Mouse (Mus musculus) neural tube, embryonic 11.5 days (tissue): ENCODE data around the gene Kcnj10. TPM values are rescaled to one million over a fixed set of nuclear protein-coding genes. Genes with fewer than 3 reads are reported as not detected.

Experiments used
- ATAC-seq: fragments of 200-750 bp; cut with Nextera tagmentation; 2 replicates; pipeline ENCODE4 v1.8.0; 2017; ENCODE audit warnings: moderate number of reproducible peaks, mild to moderate bottlenecking, moderate TSS enrichment, moderate library complexity; ENCODE audit not compliant: insufficient read depth, low FRiP score, low TSS enrichment
- DNase-seq: peaks from one replicate; pipeline ENCODE4 v3.0.0-alpha.2; 2015; ENCODE audit warnings: low spot score
- H3K27ac ChIP-seq: fragments of 300-500 bp; sonication (generic); 2 replicates; pipeline ENCODE4 v1.5.1; 2014; ENCODE audit warnings: low read depth, mild to moderate bottlenecking, low read length
- H3K27me3 ChIP-seq: fragments of 300-500 bp; sonication (generic); 2 replicates; pipeline ENCODE4 v1.6.1; 2014; ENCODE audit warnings: mild to moderate bottlenecking, low read length, mixed read lengths; ENCODE audit not compliant: control insufficient read depth, insufficient read depth
- H3K36me3 ChIP-seq: fragments of 300-500 bp; sonication (generic); 2 replicates; pipeline ENCODE4 v1.6.1; 2014; ENCODE audit warnings: mild to moderate bottlenecking, low read length, moderate library complexity, mixed read lengths; ENCODE audit not compliant: control insufficient read depth, insufficient read depth
- H3K4me1 ChIP-seq: fragments of 300-500 bp; sonication (generic); 2 replicates; pipeline ENCODE4 v1.6.1; 2014; ENCODE audit warnings: low read length, mixed read lengths; ENCODE audit not compliant: control insufficient read depth, insufficient read depth
- H3K4me2 ChIP-seq: fragments of 300-500 bp; sonication (generic); 2 replicates; pipeline ENCODE4 v1.6.1; 2014; ENCODE audit warnings: low read depth, mild to moderate bottlenecking, moderate library complexity
- H3K4me3 ChIP-seq: fragments of 300-500 bp; sonication (generic); 2 replicates; pipeline ENCODE4 v1.5.1; 2014; ENCODE audit warnings: low read depth, low read length
- H3K9ac ChIP-seq: fragments of 300-500 bp; sonication (generic); 2 replicates; pipeline ENCODE4 v1.6.1; 2014; ENCODE audit warnings: mild to moderate bottlenecking, low read length
- H3K9me3 ChIP-seq: fragments of 300-500 bp; sonication (generic); 2 replicates; pipeline ENCODE4 v1.6.1; 2016; ENCODE audit warnings: low read length; ENCODE audit not compliant: control insufficient read depth
- WGBS: fragments of 180-500 bp; shearing (Covaris S2); extraction: QIAGEN DNeasy Blood & Tissue Kit; methylation state at CpG from one replicate; pipeline ENCODE4 v1.1.7; 2014; 5-methylcytosine and 5-hydroxymethylcytosine counted together
- polyA plus RNA-seq: library from polyadenylated mRNA; unstranded; fragments of >200 nt; fragmentation: Nextera tagmentation; extraction: Ambion mirVana; gene quantifications from 2 replicates; pipeline ENCODE4 v1.2.1, GENCODE M21; 2014

The Kcnj10 gene
- polyA plus RNA-seq, 1 experiment from 2014 or later: 0.85 TPM

DNA sequence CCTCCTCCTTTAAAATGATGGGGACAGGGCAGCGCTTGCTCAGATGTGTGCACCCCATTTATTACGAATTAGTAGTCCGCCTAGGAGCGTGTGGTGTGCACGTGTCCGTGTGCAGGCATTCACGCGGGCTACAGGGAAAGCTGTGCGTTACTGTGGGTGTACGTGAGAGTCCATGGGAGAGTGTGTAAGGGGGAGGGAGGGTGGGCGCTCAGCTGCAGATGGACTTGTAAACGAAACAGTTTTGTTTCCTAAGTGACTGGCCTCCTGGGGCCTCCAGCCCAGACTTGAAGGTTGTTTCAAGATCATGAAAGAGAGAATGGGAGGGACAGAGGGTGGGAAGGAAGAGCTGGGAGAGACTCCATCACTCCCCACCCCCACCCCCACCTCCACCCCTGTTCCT is 39.8 kb upstream of the Kcnj10 start:
- Histone ChIP-seq H3K27ac (no peak overlapping the region), H3K4me1 (peaks cover 18% of the 10 kb centered on the region), H3K9ac (no peak overlapping the region), H3K27me3 (no peaks in the 10 kb centered on the region), H3K4me2 (no peak overlapping the region), H3K9me3 (no peaks in the 10 kb centered on the region), H3K4me3 (no peak overlapping the region), H3K36me3 (no peaks in the 10 kb centered on the region)
- DNase-seq (no peak), ATAC-seq (0 out of 2 replicates have a peak, but pooled peaks have one; percentile 22)
- 23% methylated on average over 12 of the region's 12 CpGs for WGBS

GRCm38 (mm10) chr1:172302311-172302710 is 38.7 kb upstream of the Kcnj10 start:
- Histone ChIP-seq H3K4me2 (no peak overlapping the region), H3K9me3 (no peaks in the 10 kb centered on the region), H3K36me3 (no peaks in the 10 kb centered on the region), H3K27me3 (no peaks in the 10 kb centered on the region), H3K27ac (no peak overlapping the region), H3K4me3 (no peak overlapping the region), H3K9ac (no peak overlapping the region), H3K4me1 (peaks cover 18% of the 10 kb centered on the region)
- no peak for DNase-seq
- WGBS: 55% methylated on average over 3 of the region's 3 CpGs
- no peak for ATAC-seq

- H3K4me1 ChIP-seq: peaks cover 16% of the 10 kb centered on the region
These were observed 38.2 kb upstream of the Kcnj10 start for GRCm38 (mm10) chr1:172302851-172303250.

DNA sequence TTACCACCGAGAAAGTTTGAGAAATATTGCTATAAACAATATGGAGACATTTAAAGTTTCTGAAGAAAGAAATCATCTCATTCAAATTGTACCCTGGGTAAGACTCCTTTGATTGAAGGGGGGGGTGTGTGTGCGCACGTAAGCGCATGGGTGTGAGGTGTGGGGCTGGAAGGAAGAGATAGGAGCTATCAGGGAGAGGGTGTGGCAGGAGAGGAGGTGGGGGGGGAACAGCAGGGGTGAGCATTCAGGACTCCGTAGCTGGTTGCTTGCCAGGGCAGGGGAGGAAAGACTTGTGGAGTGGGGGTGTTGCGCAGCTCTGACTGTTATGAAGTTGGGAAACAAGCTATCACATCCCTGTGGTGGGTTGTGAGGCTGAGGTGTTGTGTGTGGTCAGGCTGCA is 36.6 kb upstream of the Kcnj10 start:
- no peak for DNase-seq
- no peak overlapping the region for H3K4me2 ChIP-seq
- no peak overlapping the region for H3K9ac ChIP-seq
- no peak overlapping the region for H3K4me3 ChIP-seq
- no peak for ATAC-seq
- peaks cover 15% of the 10 kb centered on the region for H3K4me1 ChIP-seq
- 83% methylated on average over 6 of the region's 6 CpGs for WGBS
- no peaks in the 10 kb centered on the region for H3K36me3 ChIP-seq
- no peaks in the 10 kb centered on the region for H3K27me3 ChIP-seq
- no peaks in the 10 kb centered on the region for H3K9me3 ChIP-seq
- no peak overlapping the region for H3K27ac ChIP-seq

More at GRCm38 (mm10) chr1:172302851-172303250, 38.2 kb upstream of the Kcnj10 start:
- H3K4me2 ChIP-seq: no peak overlapping the region
- no peaks in the 10 kb centered on the region for H3K9me3 ChIP-seq
- DNase-seq (peak; percentile 61), ATAC-seq (no peak)
- H3K4me3 ChIP-seq: no peak overlapping the region
- no peak overlapping the region for H3K27ac ChIP-seq
- no peaks in the 10 kb centered on the region for H3K36me3 ChIP-seq
- no peak overlapping the region for H3K9ac ChIP-seq
- 9% methylated on average over 6 of the region's 6 CpGs for WGBS
- no peaks in the 10 kb centered on the region for H3K27me3 ChIP-seq

GRCm38 (mm10) chr1:172305153-172305552 is 35.9 kb upstream of the Kcnj10 start:
- Histone ChIP-seq H3K9me3 (no peaks in the 10 kb centered on the region), H3K27ac (no peak overlapping the region), H3K27me3 (no peaks in the 10 kb centered on the region), H3K4me2 (no peak overlapping the region), H3K36me3 (no peaks in the 10 kb centered on the region), H3K4me3 (no peak overlapping the region), H3K9ac (no peak overlapping the region), H3K4me1 (peaks cover 18% of the 10 kb centered on the region)
- DNase-seq: no peak
- 89% methylated on average over 2 of the region's 2 CpGs for WGBS
- ATAC-seq: no peak

- Histone ChIP-seq H3K27me3 (no peaks in the 10 kb centered on the region), H3K36me3 (no peaks in the 10 kb centered on the region), H3K27ac (no peak overlapping the region), H3K4me1 (peaks cover 18% of the 10 kb centered on the region), H3K4me2 (no peak overlapping the region), H3K4me3 (no peak overlapping the region), H3K9ac (no peak overlapping the region), H3K9me3 (no peaks in the 10 kb centered on the region)
- WGBS: 70% methylated on average over 3 of the region's 3 CpGs
- no peak for DNase-seq
- ATAC-seq: no peak
These were observed 35.4 kb upstream of the Kcnj10 start for GRCm38 (mm10) chr1:172305635-172306034.

GRCm38 (mm10) chr1:172306196-172306595 is 34.8 kb upstream of the Kcnj10 start:
- Histone ChIP-seq H3K4me3 (no peak overlapping the region), H3K27me3 (no peaks in the 10 kb centered on the region), H3K4me2 (no peak overlapping the region), H3K4me1 (peaks cover 21% of the 10 kb centered on the region), H3K27ac (no peak overlapping the region), H3K9ac (no peak overlapping the region), H3K36me3 (no peaks in the 10 kb centered on the region), H3K9me3 (no peaks in the 10 kb centered on the region)
- ATAC-seq (no peak), DNase-seq (no peak)
- WGBS: 85% methylated on average over 4 of the region's 4 CpGs

GRCm38 (mm10) chr1:172306885-172307284 is 34.1 kb upstream of the Kcnj10 start:
- Histone ChIP-seq H3K9ac (no peak overlapping the region), H3K27me3 (no peaks in the 10 kb centered on the region), H3K4me1 (peaks cover 22% of the 10 kb centered on the region), H3K36me3 (no peaks in the 10 kb centered on the region), H3K4me3 (no peak overlapping the region), H3K4me2 (no peak overlapping the region), H3K9me3 (no peaks in the 10 kb centered on the region), H3K27ac (no peak overlapping the region)
- DNase-seq: no peak
- ATAC-seq: no peak
- WGBS: 84% methylated on average over 6 of the region's 6 CpGs

DNA sequence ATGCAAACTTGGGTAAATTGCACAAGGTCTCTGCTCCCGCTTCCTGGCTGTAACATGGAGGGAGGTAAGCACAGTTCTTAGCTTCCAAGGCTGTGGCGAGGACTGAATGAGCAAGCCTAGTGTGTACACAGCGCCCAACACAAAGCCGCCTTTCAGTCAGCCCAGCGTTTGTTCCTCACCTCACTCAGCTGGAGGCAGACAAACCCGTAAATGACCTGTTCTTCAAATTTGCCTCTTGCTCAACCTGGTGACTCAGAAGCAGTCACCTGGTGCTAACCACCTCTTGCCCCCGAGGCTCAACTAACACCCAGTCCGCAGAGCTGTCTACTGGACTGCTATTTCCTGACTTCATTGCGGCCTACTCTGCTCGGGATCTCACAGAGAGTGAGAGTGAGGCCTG is 33.1 kb upstream of the Kcnj10 start:
- DNase-seq: no peak
- WGBS: 74% methylated on average over 10 of the region's 10 CpGs
- H3K36me3 ChIP-seq: no peaks in the 10 kb centered on the region
- H3K9me3 ChIP-seq: no peaks in the 10 kb centered on the region
- H3K27me3 ChIP-seq: no peaks in the 10 kb centered on the region
- ATAC-seq: no peak
- H3K27ac ChIP-seq: no peak overlapping the region
- H3K4me2 ChIP-seq: no peak overlapping the region
- no peak overlapping the region for H3K4me3 ChIP-seq
- no peak overlapping the region for H3K9ac ChIP-seq
- peaks cover 16% of the 10 kb centered on the region for H3K4me1 ChIP-seq
